Mouse (Mus musculus) midbrain, embryonic 12.5 days (tissue): ENCODE results near the gene Gm19426. TPM values are rescaled to one million over a fixed set of nuclear protein-coding genes. Genes with fewer than 3 reads are reported as not detected.
A peak's percentile ranks its signal among the peaks of the same experiment; 100 is the strongest.

ENCODE experiments used
- ATAC-seq: fragments of 200-750 bp; cut with Nextera tagmentation; 2 replicates; pipeline ENCODE4 v1.8.0; 2017; ENCODE audit warnings: low read depth, moderate TSS enrichment, moderate library complexity; ENCODE audit not compliant: low FRiP score
- H3K27ac ChIP-seq: fragments of 300-500 bp; sonication (generic); replicated peaks from 2 replicates; pipeline ENCODE4 v1.5.1; 2016; ENCODE audit warnings: mild to moderate bottlenecking
- H3K27me3 ChIP-seq: fragments of 300-500 bp; sonication (generic); 2 replicates; pipeline ENCODE4 v1.6.1; 2016; ENCODE audit warnings: mild to moderate bottlenecking
- H3K36me3 ChIP-seq: fragments of 300-500 bp; sonication (generic); 2 replicates; pipeline ENCODE4 v1.6.1; 2016
- H3K4me1 ChIP-seq: fragments of 300-500 bp; sonication (generic); 2 replicates; pipeline ENCODE4 v1.6.1; 2016
- H3K4me2 ChIP-seq: fragments of 300-500 bp; sonication (generic); replicated peaks from 2 replicates; pipeline ENCODE4 v1.6.1; 2016; ENCODE audit warnings: mild to moderate bottlenecking, moderate library complexity
- H3K4me3 ChIP-seq: fragments of 300-500 bp; sonication (generic); 2 replicates; pipeline ENCODE4 v1.5.1; 2016; ENCODE audit warnings: mild to moderate bottlenecking
- H3K9ac ChIP-seq: fragments of 300-500 bp; sonication (generic); replicated peaks from 2 replicates; pipeline ENCODE4 v1.6.1; 2016; ENCODE audit warnings: mild to moderate bottlenecking, moderate library complexity
- H3K9me3 ChIP-seq: fragments of 300-500 bp; sonication (generic); 2 replicates; pipeline ENCODE4 v1.6.1; 2016; ENCODE audit warnings: mild to moderate bottlenecking
- WGBS: fragments of 180-500 bp; shearing (Covaris S2); methylation state at CpG from one replicate; pipeline ENCODE4 v1.1.7; 2016; 5-methylcytosine and 5-hydroxymethylcytosine counted together
- polyA plus RNA-seq: library from polyadenylated mRNA; unstranded; fragments of >200 nt; fragmentation: Nextera tagmentation; extraction: Ambion mirVana; gene quantifications from 2 replicates; pipeline ENCODE4 v1.2.1, GENCODE M21; 2016

Gm19426 gene
- polyA plus RNA-seq, 1 experiment from 2014 or later = 9.1 TPM

GRCm38 (mm10) chr2:84744126-84744525, 671 bp upstream of the Gm19426 start:
- peak overlapping the region; percentile 98 for H3K9ac ChIP-seq
- ATAC-seq = peak; percentile 14
- peak overlapping the region; percentile 70 for H3K4me2 ChIP-seq
- H3K9me3 ChIP-seq = no peaks in the 10 kb centered on the region
- no peaks in the 10 kb centered on the region for H3K27me3 ChIP-seq
- WGBS = under 1% methylated on average over 10 of the region's 10 CpGs
- H3K4me3 ChIP-seq = peak overlapping the region; percentile 90
- H3K4me1 ChIP-seq = peaks cover 43% of the 10 kb centered on the region
- peaks cover 9% of the 10 kb centered on the region; the same call in 1 of the 2 replicates for H3K36me3 ChIP-seq
- peak overlapping the region; percentile 98 for H3K27ac ChIP-seq

DNA sequence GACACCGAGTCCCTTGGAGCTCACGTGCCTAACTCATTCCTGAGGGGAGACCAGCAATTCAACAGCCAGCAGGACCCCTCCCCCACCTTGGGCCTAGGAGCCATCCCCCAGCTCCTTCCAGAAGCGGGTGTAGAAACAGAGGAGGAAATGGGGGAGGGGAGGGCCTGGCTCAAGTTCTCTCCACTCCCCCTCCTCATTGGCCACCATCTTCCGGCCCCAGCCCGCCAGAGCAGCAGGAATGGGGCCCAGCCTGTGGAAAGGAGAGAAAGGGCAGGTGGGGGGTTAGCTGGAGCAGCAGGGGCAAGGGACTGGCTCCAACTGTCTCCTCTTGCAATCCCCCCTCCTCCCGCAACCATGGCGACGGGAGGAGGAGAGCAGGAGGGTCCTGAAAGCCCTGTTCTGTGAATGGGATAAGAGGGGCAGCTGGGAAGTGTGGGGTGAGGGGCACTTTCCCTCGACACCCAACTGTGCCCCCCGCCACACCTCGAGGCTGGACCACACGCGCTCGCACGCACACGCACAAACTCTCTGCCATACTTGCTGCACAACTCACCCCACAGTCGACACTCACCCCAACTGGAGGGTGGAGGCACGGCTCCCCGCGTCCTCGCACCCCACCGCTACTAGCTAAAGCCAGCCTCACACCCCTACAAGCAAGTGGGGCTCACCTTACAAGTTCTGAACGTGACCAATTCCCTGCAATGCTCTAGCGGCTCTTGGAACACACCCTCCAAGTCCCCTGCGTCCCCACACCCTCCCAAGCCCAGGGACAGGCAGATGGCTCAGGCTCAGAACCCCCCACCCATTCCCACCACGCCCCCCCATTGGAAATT, 788 bp downstream of the Gm19426 start:
- Histone ChIP-seq H3K9ac (peak overlapping the region; percentile 98), H3K27me3 (no peaks in the 10 kb centered on the region), H3K27ac (peak overlapping the region; percentile 98), H3K4me2 (peak overlapping the region; percentile 70), H3K4me1 (peaks cover 57% of the 10 kb centered on the region), H3K4me3 (peak overlapping the region; percentile 90), H3K9me3 (no peaks in the 10 kb centered on the region), H3K36me3 (peaks cover 9% of the 10 kb centered on the region; the same call in 1 of the 2 replicates)
- 0% methylated on average over 26 of the region's 26 CpGs for WGBS
- peak; percentile 88 for ATAC-seq

- WGBS = 0% methylated on average over 5 of the region's 5 CpGs
- peak overlapping the region; percentile 98 for H3K9ac ChIP-seq
- peak; percentile 1 for ATAC-seq
Observed at GRCm38 (mm10) chr2:84741841-84742450, 1.5 kb downstream of the Gm19426 start.

DNA sequence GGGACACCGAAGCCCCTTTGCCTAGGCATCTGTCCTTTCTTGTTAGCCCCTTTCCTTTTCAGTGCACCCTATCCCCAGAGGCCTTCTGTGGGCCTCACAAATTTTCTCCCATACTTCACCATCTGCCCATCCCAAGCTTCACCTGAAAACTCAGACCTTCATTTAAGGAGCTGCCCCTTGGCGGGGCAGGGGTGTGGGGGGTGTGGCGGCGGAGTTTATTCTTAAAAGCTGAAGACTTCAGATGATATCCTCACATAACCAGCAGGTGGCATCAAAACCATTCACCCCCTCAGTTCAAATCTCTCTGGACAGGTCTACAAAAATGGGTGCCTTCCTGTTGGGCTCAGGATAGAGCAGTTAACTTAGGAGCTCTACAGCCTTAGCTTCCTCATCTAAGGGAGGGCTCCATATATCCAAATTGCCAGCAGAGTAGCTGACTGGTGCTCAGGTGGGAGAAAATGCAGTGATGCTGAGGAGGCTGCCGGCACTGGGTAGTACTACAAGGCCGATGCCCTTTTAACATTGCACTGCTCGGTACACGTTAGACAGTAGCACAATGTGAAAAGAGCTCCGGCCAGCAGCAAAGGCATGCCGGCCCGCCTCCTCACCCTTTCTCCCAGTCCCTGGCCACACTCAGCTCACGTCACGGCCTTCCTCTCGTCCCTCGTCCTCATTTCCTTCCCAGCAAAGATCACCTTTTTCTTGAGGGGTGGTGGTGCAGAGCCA, 2.7 kb downstream of the Gm19426 start:
- 59% methylated on average over 15 of the region's 15 CpGs for WGBS
- peaks cover 76% of the 10 kb centered on the region for H3K4me1 ChIP-seq
- peak overlapping the region; percentile 34; the same call in 1 of the 2 replicates for H3K9ac ChIP-seq
- H3K4me2 ChIP-seq = peak overlapping the region; percentile 70
- peaks cover 9% of the 10 kb centered on the region; the same call in 1 of the 2 replicates for H3K36me3 ChIP-seq
- peak overlapping the region; percentile 98 for H3K27ac ChIP-seq
- H3K27me3 ChIP-seq = no peaks in the 10 kb centered on the region
- no peaks in the 10 kb centered on the region for H3K9me3 ChIP-seq
- no peak for ATAC-seq
- peak overlapping the region; percentile 90 for H3K4me3 ChIP-seq

More at GRCm38 (mm10) chr2:84741841-84742450, 1.5 kb downstream of the Gm19426 start:
- H3K36me3 ChIP-seq = peaks cover 9% of the 10 kb centered on the region; the same call in 1 of the 2 replicates
- H3K27ac ChIP-seq = peak overlapping the region; percentile 98
- no peaks in the 10 kb centered on the region for H3K27me3 ChIP-seq
- H3K4me1 ChIP-seq = peaks cover 65% of the 10 kb centered on the region
- H3K9me3 ChIP-seq = no peaks in the 10 kb centered on the region
- H3K4me2 ChIP-seq = peak overlapping the region; percentile 70
- H3K4me3 ChIP-seq = peak overlapping the region; percentile 90

GRCm38 (mm10) chr2:84738271-84738911, 5.1 kb downstream of the Gm19426 start:
- H3K4me1 ChIP-seq = peaks cover 85% of the 10 kb centered on the region
- H3K4me2 ChIP-seq = peak overlapping the region; percentile 65
- no peak for ATAC-seq
- H3K36me3 ChIP-seq = peaks cover 9% of the 10 kb centered on the region; the same call in 1 of the 2 replicates
- peak overlapping the region; percentile 32; the same call in 1 of the 2 replicates for H3K9ac ChIP-seq
- H3K27me3 ChIP-seq = no peaks in the 10 kb centered on the region
- H3K27ac ChIP-seq = peak overlapping the region; percentile 98
- 2% methylated on average over 12 of the region's 12 CpGs for WGBS
- no peaks in the 10 kb centered on the region for H3K9me3 ChIP-seq
- 0 out of 2 replicates have a peak overlapping the region, but pooled peaks have one; percentile 11 for H3K4me3 ChIP-seq

DNA sequence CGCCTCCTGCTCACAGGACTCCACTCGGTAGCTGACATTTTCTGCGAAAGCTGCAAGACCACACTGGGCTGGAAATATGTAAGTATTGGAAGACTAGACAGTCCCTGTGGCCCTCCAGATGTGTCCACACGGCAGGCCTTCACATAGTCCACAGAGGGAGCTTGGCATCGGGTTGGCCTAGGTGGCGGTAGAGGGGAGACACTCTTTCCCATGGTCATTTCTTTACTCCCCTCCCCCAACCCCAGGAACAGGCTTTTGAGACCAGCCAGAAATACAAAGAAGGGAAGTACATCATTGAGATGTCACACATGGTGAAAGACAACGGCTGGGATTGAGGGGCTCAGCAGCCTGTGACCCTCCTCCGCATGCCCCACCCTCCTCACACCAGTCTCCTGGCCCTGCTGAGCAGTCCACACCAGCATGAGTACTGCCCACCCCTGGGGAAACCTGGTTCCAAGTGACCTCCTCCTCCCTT, 6.0 kb downstream of the Gm19426 start:
- Histone ChIP-seq H3K4me1 (peaks cover 86% of the 10 kb centered on the region), H3K36me3 (peaks cover 9% of the 10 kb centered on the region; the same call in 1 of the 2 replicates), H3K9ac (0 out of 2 replicates have a peak overlapping the region, but pooled peaks have one; percentile 2), H3K27ac (peak overlapping the region; percentile 98), H3K4me3 (peak overlapping the region; percentile 30), H3K9me3 (no peaks in the 10 kb centered on the region), H3K27me3 (no peaks in the 10 kb centered on the region), H3K4me2 (peak overlapping the region; percentile 65)
- ATAC-seq = peak; percentile 5; the same call in 1 of the 2 replicates
- 7% methylated on average over 8 of the region's 8 CpGs for WGBS

GRCm38 (mm10) chr2:84736312-84737161, 6.9 kb downstream of the Gm19426 start:
- Histone ChIP-seq H3K36me3 (peaks cover 9% of the 10 kb centered on the region; the same call in 1 of the 2 replicates), H3K9me3 (no peaks in the 10 kb centered on the region), H3K4me1 (peaks cover 77% of the 10 kb centered on the region), H3K4me3 (peak overlapping the region; percentile 30), H3K9ac (peak overlapping the region; percentile 73), H3K27ac (peak overlapping the region; percentile 35; the same call in 1 of the 2 replicates), H3K27me3 (no peaks in the 10 kb centered on the region), H3K4me2 (peak overlapping the region; percentile 65)
- no peak for ATAC-seq
- 7% methylated on average over 27 of the region's 27 CpGs for WGBS

DNA sequence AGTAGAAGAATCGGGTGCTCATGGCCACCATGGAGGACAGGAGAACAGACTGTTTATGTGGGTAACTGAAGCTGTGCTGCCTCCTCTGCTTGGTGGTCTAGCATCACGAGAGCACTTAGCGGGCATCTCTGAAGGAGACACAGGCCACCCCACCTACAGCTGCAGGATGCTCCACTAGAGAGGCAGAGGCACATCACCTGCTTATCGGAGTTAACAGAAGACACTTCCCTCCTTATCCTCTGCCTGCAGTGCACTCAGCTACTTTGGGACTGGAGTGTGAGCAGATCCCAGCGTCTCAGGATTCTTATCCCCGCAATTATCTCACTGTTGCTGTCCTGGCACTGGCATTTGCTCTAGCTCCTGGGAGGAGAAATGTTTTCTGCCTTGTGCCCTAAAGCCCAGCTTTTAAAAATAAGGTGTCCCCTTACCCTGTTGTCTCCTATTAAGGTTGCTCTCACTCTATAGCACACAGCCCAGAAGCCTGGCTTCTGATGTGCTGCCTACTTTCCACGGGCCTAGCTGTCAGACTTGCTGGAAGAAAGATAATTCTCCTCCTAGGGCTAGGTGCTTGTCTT, 8.0 kb downstream of the Gm19426 start:
- peak overlapping the region; percentile 65 for H3K4me2 ChIP-seq
- H3K27me3 ChIP-seq = no peaks in the 10 kb centered on the region
- H3K9me3 ChIP-seq = no peaks in the 10 kb centered on the region
- H3K36me3 ChIP-seq = 0 out of 2 replicates have a peak, but pooled peaks cover 7% of the 10 kb centered on the region
- WGBS = 14% methylated on average over 7 of the region's 7 CpGs
- peak overlapping the region; percentile 73 for H3K9ac ChIP-seq
- peaks cover 66% of the 10 kb centered on the region for H3K4me1 ChIP-seq
- ATAC-seq = no peak
- H3K27ac ChIP-seq = peak overlapping the region; percentile 72
- peak overlapping the region; percentile 65 for H3K4me3 ChIP-seq

GRCm38 (mm10) chr2:84734919-84735318, 8.5 kb downstream of the Gm19426 start:
- Histone ChIP-seq H3K4me1 (peaks cover 61% of the 10 kb centered on the region), H3K4me2 (peak overlapping the region; percentile 65), H3K4me3 (peak overlapping the region; percentile 65), H3K36me3 (0 out of 2 replicates have a peak, but pooled peaks cover 2% of the 10 kb centered on the region), H3K9me3 (no peaks in the 10 kb centered on the region), H3K27me3 (no peaks in the 10 kb centered on the region), H3K27ac (peak overlapping the region; percentile 72), H3K9ac (peak overlapping the region; percentile 73)
- no peak for ATAC-seq
- WGBS = 0% methylated on average over 2 of the region's 2 CpGs

DNA sequence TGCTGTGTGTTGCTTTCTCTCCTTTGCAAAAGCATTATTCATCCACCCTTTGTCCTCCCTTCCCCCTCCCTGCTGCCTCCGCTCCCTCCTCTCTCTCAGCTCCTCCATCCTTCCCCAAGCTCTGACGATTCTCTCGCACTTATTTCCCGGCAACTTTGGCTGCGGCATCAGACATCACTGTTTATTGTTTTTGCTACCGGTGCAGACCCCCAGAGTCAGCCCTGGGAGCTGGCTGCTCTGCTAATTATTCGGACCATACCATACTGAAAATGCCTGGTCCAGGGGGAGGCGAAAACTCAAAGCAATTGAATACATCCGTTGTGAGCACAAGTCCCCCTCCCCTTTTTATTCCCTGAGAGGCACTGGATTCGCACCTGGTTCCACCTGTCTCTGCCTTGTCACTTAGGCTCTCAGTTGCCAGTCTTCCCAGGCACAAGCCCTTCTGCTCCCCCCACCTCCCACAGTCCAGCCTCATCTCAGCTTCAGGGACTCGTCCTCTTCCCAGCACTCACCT, 9.0 kb downstream of the Gm19426 start:
- peak; percentile 41 for ATAC-seq
- Histone ChIP-seq H3K4me1 (peaks cover 55% of the 10 kb centered on the region), H3K9me3 (no peaks in the 10 kb centered on the region), H3K9ac (peak overlapping the region; percentile 73), H3K27ac (peak overlapping the region; percentile 72), H3K36me3 (no peaks in the 10 kb centered on the region), H3K4me3 (peak overlapping the region; percentile 65), H3K27me3 (no peaks in the 10 kb centered on the region), H3K4me2 (peak overlapping the region; percentile 65)
- WGBS = 0% methylated on average over 11 of the region's 11 CpGs
